Mouse (Mus musculus) ES-E14 (cell line): ENCODE measurements at regions not wholly inside any gene's neighbourhood (a gene's known extent, or its start where the extent isn't known, plus 50 kb on each side); places are given as distances from the start of the nearest gene placed in this dataset.

Experiments
- DNase-seq: peaks from one replicate; pipeline ENCODE4 v3.0.0-alpha.2; 2013; ENCODE audit warnings: low read depth, low spot score
- H3K27ac ChIP-seq: 2 replicates; pipeline ENCODE4 v1.5.1; 2012; ENCODE audit warnings: low read depth, mild to moderate bottlenecking, low read length, moderate library complexity, mixed read lengths; ENCODE audit not compliant: poor library complexity, insufficient read depth, severe bottlenecking
- H3K36me3 ChIP-seq: 2 replicates; pipeline ENCODE4 v1.6.1; 2012; ENCODE audit warnings: mild to moderate bottlenecking, low read length, moderate library complexity, mixed read lengths; ENCODE audit not compliant: control insufficient read depth, poor library complexity, insufficient read depth, severe bottlenecking
- H3K4me1 ChIP-seq, 2 experiments: fragments of 150-350 bp in 1 of 2; sonication (generic) in 1 of 2; 2 replicates each; pipeline ENCODE4 v1.6.1; 2012; ENCODE audit warnings: low read length in 2 of 2, mild to moderate bottlenecking in 1 of 2, mixed read lengths in 1 of 2; ENCODE audit not compliant: control insufficient read depth in 2 of 2, insufficient read depth in 2 of 2, poor library complexity in 1 of 2
- H3K4me3 ChIP-seq, 2 experiments: fragments of 150-350 bp in 1 of 2; sonication (generic) in 1 of 2; 2 replicates each; pipeline ENCODE4 v1.5.1; 2012; ENCODE audit warnings: low read length in 2 of 2, low read depth in 1 of 2, mild to moderate bottlenecking in 1 of 2, mixed read lengths in 1 of 2; ENCODE audit not compliant: insufficient read depth in 1 of 2, poor library complexity in 1 of 2, severe bottlenecking in 1 of 2
- H3K9ac ChIP-seq: 2 replicates; pipeline ENCODE4 v1.6.1; 2012; ENCODE audit warnings: low read depth, mild to moderate bottlenecking, low read length, mixed read lengths; ENCODE audit not compliant: poor library complexity, insufficient read depth, severe bottlenecking
- H3K9me3 ChIP-seq: fragments of 150-350 bp; sonication (generic); 2 replicates; pipeline ENCODE4 v1.6.1; 2012; ENCODE audit warnings: low read depth, mild to moderate bottlenecking, low read length; ENCODE audit not compliant: control insufficient read depth, insufficient read depth
- CHD2 ChIP-seq: IDR thresholded peaks from 2 replicates; pipeline ENCODE4 v1.6.1; 2014; ENCODE audit warnings: mild to moderate bottlenecking, low read depth, low read length, inconsistent platforms
- HCFC1 ChIP-seq: IDR thresholded peaks from 2 replicates; pipeline ENCODE4 v1.6.1; 2012; ENCODE audit warnings: low read length, inconsistent platforms, borderline replicate concordance; ENCODE audit not compliant: insufficient read depth
- MAFK ChIP-seq: IDR thresholded peaks from 2 replicates; pipeline ENCODE4 v1.6.1; 2014; ENCODE audit warnings: mild to moderate bottlenecking, low read depth, low read length, inconsistent platforms; ENCODE audit not compliant: insufficient read depth
- ZC3H11A ChIP-seq: IDR thresholded peaks from 2 replicates; pipeline ENCODE4 v1.6.1; 2012; ENCODE audit warnings: low read depth, mild to moderate bottlenecking, inconsistent platforms, low read length, borderline replicate concordance
- ZNF384 ChIP-seq: IDR thresholded peaks from 2 replicates; pipeline ENCODE4 v1.6.1; 2012; ENCODE audit warnings: low read depth, low read length, inconsistent platforms
- in situ Hi-C, 2 experiments: fragments of 600-800 bp; cut with MboI; formaldehyde crosslinking; loops; one replicate each; pipeline ENCODE4 v1.15.1; 2025; ENCODE audit warnings: low sequenced_read_pairs in 2 of 2, inconsistent platforms in 1 of 2; ENCODE audit not compliant: unreplicated experiment in 2 of 2

DNA sequence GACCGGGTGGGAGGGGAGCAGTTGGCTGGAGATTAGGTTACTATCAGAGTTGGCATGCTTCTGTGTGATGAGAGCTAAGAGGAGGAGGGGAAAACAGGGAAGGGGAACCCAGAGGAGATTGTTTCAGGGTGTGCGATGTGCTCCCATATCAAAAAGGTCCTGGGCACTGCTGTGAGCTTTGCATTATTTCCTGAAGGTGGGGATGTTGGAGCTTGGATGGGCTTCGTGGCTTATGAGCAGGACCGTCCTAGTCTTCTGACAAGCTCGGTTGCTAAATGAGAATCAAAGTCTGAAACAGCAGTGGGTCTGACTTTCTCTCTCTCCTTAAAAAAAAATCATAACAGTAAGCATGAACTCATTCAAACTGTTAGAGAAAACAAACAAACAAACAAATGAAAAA is 125.4 kb upstream of the Ralgapa2 start:
- no peak for DNase-seq
- in situ Hi-C loops: no loop called here
- H3K9me3 ChIP-seq: no peaks in the 10 kb centered on the region
- no peak overlapping the region for H3K9ac ChIP-seq
- no peak for TF ChIP-seq MAFK
- TF ChIP-seq ZC3H11A: no peak
- no peak for TF ChIP-seq ZNF384
- TF ChIP-seq HCFC1: no peak
- no peak for TF ChIP-seq CHD2
- no peaks in the 10 kb centered on the region for H3K36me3 ChIP-seq
- H3K27ac ChIP-seq: no peak overlapping the region
- H3K4me3 ChIP-seq: no peak overlapping the region
- H3K4me1 ChIP-seq: 0 out of 4 replicates have a peak, but pooled peaks cover 0 to 4% of the 10 kb centered on the region in 2 experiments

DNA sequence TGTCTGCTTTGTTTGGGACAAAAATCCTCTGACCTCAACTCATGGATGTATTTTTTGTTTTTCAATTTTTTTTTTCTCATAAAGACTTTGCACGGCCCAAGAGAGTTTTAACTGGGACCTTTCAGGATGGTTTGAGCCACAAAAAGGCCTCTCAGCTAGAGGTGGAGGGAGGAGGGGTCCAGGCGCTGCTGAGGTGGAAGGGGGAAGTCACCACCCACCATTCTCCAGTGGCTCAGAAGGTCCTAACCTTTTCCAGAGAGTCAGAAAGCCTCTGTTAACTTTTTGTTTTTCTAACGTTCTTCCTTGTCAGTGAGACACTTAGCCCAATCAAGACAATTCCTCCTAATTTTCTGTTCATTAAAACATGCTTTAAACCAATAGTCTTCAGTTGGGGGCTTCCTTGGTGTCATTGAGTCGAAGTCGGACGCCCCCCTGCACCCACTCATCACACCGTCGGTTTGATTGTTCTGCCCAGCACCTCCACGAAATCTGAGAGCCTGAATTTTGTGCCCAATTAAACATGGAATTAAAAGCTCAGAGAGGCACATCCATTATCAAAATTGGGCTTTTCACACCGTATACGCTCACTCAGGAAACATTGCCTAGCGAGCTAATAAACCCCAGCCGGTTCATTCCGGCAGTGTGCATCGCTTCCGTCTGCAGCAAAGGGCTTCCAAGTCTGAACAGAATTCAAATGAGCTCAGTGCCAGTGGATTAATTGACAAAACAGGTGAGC is 134.3 kb upstream of the Ralgapa2 start:
- Histone ChIP-seq H3K9ac (no peak overlapping the region), H3K4me1 (no peaks in the 10 kb centered on the region), H3K27ac (no peak overlapping the region), H3K36me3 (no peaks in the 10 kb centered on the region), H3K4me3 (no peak overlapping the region), H3K9me3 (no peaks in the 10 kb centered on the region)
- TF ChIP-seq ZC3H11A (no peak), MAFK (no peak), HCFC1 (no peak), ZNF384 (no peak), CHD2 (no peak)
- no peak for DNase-seq
- in situ Hi-C loops: no loop called here

GRCm38 (mm10) chr2:146646973-146647282 is 134.8 kb upstream of the Ralgapa2 start:
- Histone ChIP-seq H3K27ac (no peak overlapping the region), H3K4me1 (no peaks in the 10 kb centered on the region), H3K36me3 (no peaks in the 10 kb centered on the region), H3K9me3 (no peaks in the 10 kb centered on the region), H3K4me3 (no peak overlapping the region), H3K9ac (no peak overlapping the region)
- in situ Hi-C loops: no loop called here
- no peak for DNase-seq
- TF ChIP-seq CHD2: no peak
- no peak for TF ChIP-seq ZC3H11A
- TF ChIP-seq HCFC1: no peak
- no peak for TF ChIP-seq ZNF384
- no peak for TF ChIP-seq MAFK

- no peak for DNase-seq
- Histone ChIP-seq H3K4me3 (no peak overlapping the region), H3K27ac (no peak overlapping the region), H3K9me3 (no peaks in the 10 kb centered on the region), H3K36me3 (no peaks in the 10 kb centered on the region), H3K9ac (no peak overlapping the region), H3K4me1 (peaks cover 0 to 2% of the 10 kb centered on the region in 2 experiments; a peak in 1 of 4 replicates)
- in situ Hi-C loops: no loop called here
- no peak for TF ChIP-seq CHD2
- no peak for TF ChIP-seq HCFC1
- no peak for TF ChIP-seq MAFK
- TF ChIP-seq ZC3H11A: no peak
Measured at GRCm38 (mm10) chr2:146661346-146661745, 149.2 kb upstream of the Ralgapa2 start.
